Mouse (Mus musculus): Measurements from ENCODE around the gene Pcsk7.

The Pcsk7 gene

DNA sequence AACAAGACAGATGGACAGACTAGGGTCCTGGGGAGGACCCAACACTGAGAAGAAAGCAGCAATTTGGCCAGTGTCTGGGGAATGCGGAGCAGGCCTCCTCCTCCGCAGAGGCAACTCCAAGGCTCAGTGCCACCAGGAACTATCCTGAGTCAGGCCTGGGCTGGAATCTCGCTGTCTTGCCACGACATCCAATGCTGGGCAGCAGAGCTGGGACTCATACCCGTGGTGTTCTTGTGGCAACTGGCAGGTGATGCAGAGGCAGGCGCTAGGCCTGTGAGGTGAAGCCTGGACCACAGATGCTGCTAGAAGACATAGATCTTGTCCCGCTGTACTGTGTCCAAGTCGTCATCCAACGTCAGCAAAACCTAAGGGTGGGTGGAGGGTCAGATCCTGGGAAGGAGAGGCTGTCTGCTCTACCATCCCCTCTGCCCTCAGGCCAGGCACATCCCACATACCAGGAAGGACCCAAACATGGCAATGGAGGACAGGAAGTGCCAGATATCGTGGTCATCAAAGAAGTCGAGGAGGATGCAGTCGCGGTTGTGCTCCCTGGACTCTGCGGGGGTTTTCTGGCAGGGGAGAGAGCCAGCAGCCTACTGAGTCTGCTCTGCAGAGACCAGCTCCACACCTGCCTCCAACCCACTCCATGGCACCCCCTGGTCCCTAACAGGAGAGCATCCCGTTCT, 32.8 kb downstream of the Pcsk7 start:
- DNase-seq (ENCODE audit: low spot score in 2 of 2): no peak

DNA sequence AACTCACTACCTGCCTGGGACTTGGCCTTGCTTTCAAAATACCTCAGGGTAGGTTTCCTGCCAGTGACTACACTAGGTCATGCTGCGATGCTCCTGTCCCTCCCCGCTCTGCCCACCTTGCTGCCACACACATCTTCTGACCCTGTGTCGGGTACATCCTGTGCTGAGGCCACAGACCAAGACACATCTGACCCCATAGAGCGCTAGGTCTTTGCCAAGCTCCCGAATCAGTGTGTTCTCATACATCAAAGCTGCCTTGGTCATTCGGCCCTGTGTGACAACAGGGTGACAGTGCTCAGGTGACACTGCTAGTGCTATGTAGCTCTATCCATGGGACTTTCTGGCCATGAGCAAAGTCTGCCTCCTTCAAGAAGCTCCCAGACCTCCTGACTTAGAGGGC, 33.5 kb downstream of the Pcsk7 start:
- DNase-seq (ENCODE audit: low spot score in 2 of 2): no peak

DNA sequence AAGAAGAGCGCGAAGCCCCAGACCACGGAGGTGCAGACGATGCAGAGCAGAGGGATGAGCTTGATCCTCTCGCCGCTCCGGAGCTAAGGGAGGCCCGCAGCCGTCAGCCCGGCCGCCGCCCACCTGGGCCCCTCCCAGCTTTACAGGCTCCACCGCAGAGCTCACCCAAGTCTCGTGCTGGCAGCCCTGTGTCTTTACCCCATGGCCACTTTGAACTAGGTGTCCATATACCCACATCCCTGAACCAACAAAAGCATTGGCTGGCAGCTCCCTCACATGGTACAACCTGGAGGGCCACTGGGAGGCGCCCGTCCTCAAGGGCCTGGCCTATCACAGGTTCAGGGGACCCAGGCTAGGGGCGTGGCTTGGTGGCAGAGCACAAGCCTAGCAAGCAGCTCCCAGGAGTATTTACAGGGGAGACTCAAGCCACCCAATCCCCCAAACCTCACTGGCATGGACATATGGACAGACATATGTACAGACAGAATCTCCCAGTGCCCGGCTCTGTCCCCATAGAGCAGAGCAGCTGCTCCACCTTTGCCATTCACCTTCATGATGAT, 35.1 kb downstream of the Pcsk7 start:
- no peak for DNase-seq (ENCODE audit: low spot score in 2 of 2)

DNA sequence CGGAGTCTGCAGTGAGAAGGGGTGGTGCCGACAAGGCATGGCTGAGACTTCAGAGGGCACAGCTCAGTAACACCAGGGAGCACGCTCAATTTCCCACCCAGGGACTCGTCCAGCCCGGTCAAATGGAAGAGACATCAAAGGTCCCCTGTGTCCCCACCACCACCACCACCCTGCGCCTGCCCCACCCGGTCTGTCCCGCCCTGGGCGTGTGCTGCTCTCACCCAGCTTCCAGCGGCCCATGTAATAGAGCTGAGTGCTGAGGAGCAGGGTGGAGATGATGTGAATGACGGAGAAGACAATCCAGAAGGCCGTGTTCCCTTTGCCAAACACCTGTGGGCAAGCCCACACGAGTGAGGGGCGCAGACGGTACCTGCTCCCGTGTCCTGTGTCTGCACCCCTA, 36.2 kb downstream of the Pcsk7 start:
- no peak for DNase-seq (ENCODE audit: low spot score in 2 of 2)

DNA sequence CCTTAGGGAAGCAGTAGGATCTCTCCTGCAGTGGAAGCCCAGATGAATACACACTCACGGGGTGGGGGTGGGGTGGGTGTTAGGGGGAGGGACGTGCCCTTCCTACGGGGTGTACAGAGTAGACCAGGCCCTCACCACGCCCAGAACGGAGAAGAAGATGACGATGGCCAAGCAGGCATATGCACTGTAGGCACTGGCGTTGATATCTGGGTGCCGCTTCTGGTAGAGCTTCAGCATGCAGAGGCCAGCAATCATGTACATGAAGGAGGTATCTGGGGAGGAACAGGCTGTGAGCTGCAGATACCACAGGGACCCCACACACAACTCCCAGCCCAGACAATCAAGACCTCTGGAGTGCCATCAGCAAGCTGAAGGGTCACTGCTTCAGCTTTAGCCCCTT, 36.6 kb downstream of the Pcsk7 start:
- DNase-seq (ENCODE audit: low spot score in 2 of 2): no peak

DNA sequence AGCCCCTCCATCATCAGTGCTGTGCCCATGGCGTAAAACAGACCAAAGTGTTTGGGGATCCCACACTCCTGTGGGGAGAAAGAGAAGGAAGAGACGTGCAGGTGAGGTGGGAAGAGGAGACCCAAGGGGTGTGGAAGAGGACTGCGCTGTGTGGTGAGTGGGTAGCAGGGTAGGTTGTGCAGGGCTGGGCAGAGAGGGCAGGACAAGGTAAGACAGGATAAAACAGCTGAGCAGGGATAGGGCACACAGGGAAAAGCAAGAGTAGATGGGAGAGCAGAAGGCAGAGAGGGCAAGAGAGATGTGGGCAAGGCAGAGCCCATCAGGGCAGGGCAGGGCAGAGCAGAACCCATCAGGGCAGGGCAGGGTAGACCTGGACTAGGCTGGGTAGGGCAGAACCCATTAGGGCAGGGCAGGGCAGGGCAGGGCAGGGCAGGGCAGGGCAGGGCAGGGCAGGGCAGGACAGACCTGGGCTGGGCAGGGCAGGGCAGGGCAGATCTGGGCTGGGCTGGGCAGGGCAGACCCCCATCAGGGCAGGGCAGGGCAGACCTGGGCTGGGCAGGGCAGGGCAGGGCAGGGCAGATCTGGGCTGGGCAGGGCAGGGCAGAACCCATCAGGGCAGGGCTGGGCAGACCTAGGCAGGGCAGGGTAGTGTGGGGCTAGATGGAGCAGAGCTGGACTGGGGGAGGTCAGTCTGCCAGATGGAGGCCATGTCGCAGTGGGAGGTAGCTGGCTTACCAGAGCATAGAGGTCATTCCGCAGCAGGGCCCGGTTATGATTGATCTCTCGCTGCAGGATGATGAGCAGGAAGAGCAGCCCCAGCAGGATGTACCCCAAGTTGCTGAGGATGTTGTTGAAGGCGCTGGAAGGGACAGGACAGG, 37.6 kb downstream of the Pcsk7 start:
- no peak for DNase-seq (ENCODE audit: low spot score in 2 of 2)

DNA sequence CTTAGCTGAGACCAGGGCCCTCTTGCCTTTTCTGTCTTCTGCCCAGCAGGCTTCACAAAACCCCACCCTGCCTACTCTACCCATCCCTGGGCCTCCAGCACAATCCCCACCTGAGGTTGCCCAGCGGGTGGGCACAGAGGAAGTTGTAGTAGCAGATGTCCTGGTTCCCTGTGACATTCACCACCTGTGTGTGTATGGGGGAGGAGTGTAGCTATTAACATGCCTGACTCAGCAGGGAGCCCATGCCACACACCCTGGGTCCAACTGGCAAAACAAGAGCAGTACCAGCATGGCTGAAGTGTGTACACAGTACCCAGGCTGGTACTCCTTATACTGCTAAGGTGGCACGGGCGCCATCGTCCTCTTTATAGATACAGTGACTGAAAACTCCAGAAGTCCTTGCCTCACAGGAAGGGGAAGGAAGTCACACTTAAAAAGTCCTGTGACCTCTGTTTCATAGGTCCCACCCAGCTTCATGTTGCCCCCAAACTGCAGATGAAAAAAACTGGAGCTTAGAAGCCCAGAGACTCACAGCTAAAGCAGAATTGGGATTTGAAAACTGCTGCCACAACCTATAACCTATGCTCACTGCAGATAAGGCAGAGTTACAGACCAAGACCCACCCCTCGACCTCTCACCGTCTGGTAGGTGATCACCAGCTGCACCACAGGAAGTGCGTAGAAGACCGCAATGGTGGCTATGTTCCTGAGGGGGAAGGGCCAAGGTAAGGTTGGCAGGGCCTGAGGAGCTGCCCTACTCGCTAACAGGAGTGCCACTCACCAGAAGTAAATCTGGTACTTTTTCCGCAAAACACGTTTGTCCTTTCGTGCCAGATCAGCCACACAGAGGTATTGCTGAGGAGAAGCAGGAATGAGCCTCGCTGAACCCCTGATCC, 38.5 kb downstream of the Pcsk7 start:
- DNase-seq (ENCODE audit: low spot score in 2 of 2): no peak

DNA sequence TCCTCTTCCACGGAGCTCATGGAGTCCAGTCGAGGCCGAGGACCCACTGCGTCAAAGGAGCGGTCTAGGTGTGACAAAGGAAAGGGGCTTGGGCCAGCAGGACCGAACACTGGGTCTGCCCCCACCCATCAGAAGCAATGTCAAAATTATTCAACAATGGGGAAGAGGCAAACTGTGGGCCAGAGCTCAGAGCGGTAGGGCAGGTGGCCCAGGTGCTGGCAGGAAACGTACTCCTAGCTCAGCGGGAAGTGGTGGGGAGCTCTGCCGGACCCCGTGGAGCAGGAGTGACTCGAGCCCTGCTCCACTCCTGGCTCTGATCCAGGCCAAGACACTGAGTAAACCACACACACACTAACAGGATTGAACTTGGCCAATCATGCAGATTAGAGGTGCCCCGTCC, 39.4 kb downstream of the Pcsk7 start:
- DNase-seq (ENCODE audit: low spot score in 2 of 2): no peak

DNA sequence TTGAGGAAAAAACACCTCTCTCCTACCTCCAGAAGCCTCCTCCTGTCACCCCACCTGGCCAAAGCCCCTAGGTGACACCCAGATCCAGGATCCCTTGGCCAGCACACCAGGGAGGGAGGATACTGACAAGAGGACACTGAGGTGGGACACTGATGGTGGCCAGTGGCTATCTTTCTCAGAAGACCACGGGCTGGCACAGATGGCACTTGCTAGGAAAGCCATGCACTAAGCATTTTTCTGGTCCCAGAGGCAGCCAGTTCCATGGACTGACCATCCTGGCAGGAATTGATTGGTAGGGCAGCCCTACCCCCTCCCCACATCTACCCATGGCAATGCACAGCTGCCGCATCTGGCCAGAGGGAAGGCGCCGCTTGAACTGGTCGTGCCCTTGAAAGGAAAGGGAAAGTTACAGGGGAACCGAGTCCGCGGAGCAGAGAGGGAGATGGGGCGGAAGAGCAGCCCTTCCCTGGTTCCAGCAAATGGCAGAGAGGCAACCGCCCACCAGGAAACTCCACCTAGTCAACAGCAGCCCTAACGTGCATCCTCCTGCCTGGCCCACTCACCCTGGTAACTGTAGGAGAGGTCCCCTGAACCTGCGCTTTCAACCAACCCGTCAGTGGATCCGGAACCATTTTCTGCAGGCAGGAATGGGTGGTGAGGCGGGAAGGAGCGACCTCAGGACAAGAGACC, 40.0 kb downstream of the Pcsk7 start:
- DNase-seq (ENCODE audit: low spot score in 2 of 2): no peak

DNA sequence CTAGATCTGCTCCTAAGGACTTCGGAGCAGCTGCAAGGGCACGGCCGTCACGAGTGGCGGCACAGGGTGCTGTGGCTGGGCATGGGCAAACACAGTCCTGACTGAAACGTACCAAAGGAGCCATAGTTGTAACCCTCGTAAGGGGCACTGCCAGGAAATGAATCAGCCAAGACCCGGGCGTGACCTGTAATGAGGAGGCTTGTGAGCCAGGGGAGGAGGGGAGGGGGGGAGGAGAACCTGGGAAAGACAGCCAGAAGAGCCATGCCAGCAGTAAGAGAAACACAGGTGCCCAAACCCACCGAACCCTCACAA, 40.5 kb downstream of the Pcsk7 start:
- no peak for DNase-seq (ENCODE audit: low spot score in 2 of 2)

DNA sequence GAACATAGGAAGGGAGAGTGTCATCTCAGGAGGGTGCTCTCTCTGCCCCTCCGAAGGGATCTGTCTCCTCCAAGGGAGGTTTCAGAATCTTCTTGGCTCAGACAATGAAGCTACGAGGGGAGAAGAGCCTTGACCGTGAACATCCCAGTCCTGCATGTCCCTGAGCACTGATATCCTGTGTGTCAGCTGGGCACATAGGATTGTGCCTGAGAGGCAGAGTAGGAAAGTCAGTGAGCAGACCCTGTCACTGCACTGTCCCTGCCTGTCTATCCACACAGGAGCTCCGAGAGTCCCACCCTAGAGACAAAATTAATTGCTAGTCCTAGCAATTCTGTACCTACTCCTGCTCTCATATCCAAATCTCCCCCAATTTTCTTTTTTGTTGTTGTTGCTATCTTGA, 45.8 kb downstream of the Pcsk7 start:
- DNase-seq (ENCODE audit: low spot score in 2 of 2): no peak

DNA sequence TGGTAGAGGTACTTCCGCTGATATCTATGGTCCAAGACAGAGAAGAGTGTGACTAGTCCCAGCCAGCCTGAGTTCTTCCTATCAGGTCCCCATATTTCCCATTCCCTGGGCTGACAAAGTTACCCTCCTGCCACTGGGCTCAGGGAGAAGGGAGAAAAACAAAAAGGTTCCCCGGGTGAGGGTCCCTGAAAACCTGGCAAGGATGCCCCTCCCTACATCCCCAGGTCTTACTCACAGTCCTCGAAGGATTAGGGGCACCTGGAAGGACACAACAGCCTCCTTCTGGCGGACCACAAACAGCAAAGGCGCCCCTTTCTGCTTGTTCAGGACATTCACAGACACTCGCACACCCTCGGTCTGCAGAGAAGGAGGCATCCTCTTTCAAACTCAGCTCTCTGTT, 46.6 kb downstream of the Pcsk7 start:
- no peak for DNase-seq (ENCODE audit: low spot score in 2 of 2)

DNA sequence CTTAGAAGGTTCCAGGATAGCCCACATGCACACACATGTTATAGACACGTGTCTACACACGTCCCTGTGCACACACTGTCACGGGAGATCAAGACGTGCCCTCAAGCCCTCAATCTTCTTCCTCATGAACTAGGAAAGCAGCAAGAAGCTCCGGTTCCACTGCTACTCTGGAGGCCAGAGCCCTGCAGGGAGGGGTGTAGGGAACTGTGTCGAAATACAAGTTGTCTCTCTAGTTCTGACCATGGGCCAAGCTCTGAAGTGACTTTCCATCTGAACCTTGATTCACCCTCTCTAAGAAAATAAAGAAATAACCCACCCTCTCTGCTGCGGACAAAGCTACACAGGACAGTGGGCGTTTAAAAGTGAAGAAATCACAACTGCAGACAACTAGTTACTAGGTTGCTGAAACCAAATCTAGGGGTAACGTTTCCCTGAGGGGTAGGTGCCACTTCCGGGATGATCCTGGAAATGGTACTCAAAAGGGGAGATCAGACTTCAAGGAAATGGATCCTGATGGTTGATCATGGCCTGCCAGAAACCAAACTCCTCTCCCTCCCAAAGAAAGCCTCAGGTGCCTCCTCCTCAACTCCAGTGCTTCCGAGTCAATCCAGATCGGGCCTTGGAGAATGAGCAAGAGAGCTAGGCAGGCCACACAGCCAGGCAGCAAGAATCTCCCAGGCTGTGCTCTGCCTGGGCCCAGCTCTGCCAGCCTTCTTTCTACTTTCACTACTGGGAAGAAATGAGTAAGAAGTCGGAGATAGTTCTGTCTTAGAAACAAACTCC, 47.4 kb downstream of the Pcsk7 start:
- DNase-seq (ENCODE audit: low spot score in 2 of 2): peak in 1 of 2 experiments; percentile 31

DNA sequence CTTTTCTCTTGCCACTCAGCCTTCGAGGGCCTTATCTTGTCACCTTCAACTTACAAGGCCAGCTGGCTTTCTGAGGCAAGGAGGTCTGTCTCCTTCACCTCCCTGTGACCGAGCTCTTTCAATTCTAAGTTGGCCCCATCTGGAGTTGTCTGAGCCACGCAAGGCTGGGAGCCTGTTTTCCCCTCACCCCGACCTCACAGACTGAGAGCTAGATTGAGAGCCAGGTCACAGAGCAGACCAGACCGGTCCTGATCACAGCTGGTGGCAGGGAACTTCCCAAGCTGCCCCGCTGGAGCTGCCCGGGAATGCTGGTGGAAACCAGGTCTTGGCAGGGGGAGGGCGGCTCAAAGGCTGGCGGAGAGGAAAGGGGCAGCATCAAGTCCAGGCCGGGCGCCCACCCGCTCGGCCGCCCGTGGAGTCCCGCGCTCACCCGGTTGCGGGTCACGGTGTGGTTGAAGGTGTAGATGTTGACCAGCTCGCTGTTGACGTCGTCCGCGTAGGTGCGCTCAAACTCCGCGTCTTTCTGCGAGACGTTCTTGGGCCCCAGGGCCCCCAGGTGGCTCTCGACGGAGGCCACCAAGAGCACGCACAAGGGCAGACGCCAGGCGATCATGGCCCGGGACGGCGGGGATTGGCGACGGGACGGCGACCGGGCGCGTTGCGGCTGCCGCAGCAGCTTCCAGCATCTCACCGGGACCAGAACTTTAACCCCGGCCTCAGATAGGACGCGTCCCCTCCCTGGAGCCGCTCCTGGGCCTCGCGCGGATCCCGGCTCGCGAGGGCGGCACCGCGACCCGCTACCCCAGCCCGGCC, 48.2 kb downstream of the Pcsk7 start:
- peak in 1 of 2 experiments; percentile 84 for DNase-seq (ENCODE audit: low spot score in 2 of 2)

DNA sequence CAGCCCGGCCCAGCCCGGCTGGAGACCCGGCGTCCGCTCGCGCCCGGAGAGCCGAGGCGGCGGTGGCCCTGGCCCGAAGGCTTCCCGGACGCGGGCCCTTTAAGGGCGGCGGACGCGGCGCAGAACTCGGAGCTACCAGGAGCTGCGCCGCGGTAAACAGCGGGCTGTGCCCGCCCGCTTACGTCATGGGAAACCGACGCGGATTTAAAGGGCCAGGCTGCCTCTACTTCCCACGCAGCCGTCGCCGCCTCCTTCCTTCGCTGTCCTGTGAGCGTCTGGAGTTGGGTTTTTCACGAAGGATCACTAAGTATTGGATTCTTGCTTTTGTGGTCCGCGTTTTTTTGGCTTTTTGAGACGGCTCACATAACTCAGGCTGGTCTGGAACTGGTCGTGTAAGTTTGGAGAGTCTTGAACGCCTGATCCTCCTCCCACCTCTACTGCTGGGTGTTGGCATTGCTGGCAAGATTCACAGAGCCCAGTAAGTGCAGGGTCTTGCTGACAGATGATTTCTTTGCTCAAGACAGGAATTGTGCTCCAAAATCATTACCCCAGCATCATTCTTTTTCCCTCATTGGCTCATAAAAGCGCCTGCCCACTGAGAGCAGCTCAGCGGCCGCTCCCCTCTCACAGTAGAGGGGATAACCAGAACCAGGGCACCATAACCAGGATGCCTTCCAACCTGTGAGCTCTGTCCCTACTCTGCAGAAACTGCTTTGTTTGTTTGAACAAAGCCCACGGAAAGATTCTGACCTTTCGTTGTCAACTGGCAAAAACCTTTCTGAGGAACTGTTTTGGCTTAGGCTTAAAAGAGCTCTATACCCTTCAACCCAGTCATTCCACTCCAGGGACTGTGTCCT, 49.0 kb downstream of the Pcsk7 start, which contains the start of gene Sidt2:
TSS of gene Sidt2 (minus strand) at position 152 of the 857 bp plus-strand sequence.
- DNase-seq (ENCODE audit: low spot score in 2 of 2): peak in 1 of 2 experiments; percentile 84

DNA sequence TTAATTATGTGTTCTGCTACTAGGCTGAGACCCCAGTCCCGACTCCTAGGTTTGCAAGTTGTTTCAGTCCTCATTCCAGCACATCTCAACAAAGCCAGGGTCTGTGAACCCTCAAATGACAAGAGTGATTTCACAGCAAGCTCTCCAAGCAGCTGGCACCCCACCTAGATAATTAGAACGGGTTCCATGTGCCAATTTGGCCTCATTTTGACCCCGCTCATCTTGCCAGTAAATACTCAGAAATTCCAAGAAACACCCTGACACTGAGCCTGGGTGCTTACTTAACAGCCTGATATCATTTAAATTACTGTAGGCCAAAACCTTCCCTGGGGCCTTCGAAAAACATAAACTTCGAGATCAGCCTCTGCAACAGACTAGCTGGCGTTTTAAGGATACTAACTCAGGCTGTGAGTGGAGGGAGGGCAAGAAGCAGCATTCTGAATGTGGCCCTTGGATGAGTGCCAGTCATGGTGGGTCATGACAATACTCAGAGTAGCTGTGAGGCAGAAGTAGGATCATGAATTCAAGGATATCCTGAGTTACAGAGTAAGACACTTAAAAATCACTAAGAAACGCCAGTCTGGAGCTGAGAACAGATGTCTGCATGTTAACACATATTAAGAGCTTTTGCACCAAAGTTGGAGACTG, 51.9 kb downstream of the Pcsk7 start:
- DNase-seq (ENCODE audit: low spot score in 2 of 2): no peak

DNA sequence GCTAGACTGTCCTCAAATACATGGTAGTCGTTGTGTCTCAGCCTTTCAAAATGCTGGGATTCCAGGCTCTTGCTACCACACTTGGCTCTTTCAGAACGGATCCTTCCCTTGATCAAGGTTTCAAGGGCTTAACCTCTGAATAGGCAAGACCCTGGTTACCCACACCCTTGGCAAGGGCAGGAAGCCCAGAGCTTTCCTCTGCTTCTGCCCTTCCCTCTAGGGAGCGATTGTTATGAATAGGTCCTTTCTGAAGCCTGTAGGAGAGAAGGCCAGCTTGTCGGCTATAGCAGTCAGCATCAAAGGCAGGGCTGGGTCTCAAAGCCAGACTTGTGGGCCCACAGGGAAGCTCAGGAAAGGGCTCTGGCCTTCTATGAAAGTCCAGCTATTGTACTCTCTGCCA, 52.6 kb downstream of the Pcsk7 start:
- no peak for DNase-seq (ENCODE audit: low spot score in 2 of 2)

DNA sequence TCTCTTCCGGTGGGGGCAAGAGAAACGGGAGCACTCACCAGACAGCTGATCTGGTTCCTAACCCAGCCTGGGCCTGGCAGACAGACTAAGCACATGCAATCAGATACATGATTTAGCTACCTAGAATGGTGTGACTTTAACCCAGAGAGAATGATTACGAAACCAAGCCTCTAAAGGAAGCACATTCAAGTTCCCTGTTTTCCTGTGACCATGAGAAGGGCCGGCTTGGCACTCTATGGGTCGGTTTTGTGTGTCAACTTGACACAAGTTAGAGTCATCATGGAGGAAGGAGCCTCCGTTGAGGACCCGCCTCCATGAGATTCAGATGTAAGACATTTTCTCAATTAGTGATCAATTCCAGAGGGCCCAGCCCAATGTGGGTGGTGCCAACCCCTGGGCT, 53.4 kb downstream of the Pcsk7 start:
- DNase-seq (ENCODE audit: low spot score in 2 of 2): no peak
